Mouse (Mus musculus): ENCODE data around the gene Limch1.

DNA sequence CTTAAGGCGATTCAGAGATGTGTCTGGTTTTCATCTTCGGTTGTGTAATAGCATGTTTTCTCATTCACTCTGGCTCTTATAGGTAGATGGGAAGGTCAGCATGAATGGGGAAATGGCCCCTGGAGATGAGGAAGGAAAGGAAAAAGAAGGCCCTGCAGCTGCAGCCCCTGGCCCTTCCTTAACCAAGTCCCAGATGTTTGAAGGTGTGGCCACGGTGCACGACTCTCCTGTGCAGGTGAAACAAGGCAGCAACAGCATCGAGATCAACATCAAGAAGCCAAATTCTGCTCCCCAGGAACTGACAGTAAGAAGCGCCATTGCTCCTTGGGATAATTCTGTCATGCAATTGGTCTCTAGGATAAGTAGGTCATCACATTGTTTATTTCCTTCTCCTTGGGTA, 256.7 kb downstream of the Limch1 start:
- TF ChIP-seq CTCF (IDR thresholded peaks at IDR 0.05; ENCODE audit: low read depth) (no peak), EP300 (IDR thresholded peaks at IDR 0.05; ENCODE audit: low read depth) (no peak)

All from liver, embryonic 14.5 days (tissue).